Mouse (Mus musculus): Measurements from ENCODE around the gene Akain1. TPM values are rescaled to one million over a fixed set of nuclear protein-coding genes. Genes with fewer than 3 reads are reported as not detected.

Gene Akain1
- polyA plus RNA-seq, 1 experiment: not detected

GRCm38 (mm10) chr17:69472401-69472800 lies 33.3 kb downstream of the Akain1 start:
- TF ChIP-seq CTCF (IDR thresholded peaks at IDR 0.05; ENCODE audit: insufficient read depth, low read depth, low read length) (no peak), POLR2A (IDR thresholded peaks at IDR 0.05; ENCODE audit: insufficient read depth, low read depth, low read length) (no peak)
- no peak overlapping the region for H3K27ac ChIP-seq (ENCODE audit: insufficient read depth, low read depth, low read length)
- 79% methylated on average over 9 of the region's 9 CpGs for WGBS
- peaks cover 12% of the 10 kb centered on the region for H3K4me1 ChIP-seq (ENCODE audit: control insufficient read depth, insufficient read depth, low read length)
- H3K4me3 ChIP-seq (ENCODE audit: insufficient read depth, low read depth, low read length): no peak overlapping the region

- peaks cover 11% of the 10 kb centered on the region for H3K4me1 ChIP-seq (ENCODE audit: control insufficient read depth, insufficient read depth, low read length)
- WGBS: 25% methylated on average over 4 of the region's 4 CpGs
These were observed 35.0 kb downstream of the Akain1 start for GRCm38 (mm10) chr17:69474084-69474483.

DNA sequence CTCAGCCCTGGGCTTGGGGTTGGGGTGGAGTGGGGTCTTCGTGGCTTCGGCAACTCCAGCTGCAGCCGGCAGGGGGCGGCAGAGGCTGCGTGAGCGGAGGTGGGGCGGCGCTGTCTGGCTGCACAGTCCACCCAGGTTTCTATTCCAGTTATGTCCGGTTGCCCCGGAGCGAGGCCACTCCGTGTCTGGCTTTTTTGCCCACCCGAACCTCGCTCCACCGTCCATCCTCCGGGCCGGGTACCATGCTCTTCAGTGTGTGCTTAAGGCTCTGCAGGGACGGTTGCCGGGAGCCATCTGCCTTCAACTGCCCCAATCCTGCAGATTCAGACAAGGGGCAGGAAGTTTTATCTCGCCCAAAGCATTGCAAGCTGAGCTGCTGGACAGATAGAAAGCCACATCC lies 36.3 kb downstream of the Akain1 start:
- H3K4me3 ChIP-seq (ENCODE audit: insufficient read depth, low read depth, low read length): peak overlapping the region; percentile 48
- peak; percentile 92 for TF ChIP-seq CTCF (IDR thresholded peaks at IDR 0.05; ENCODE audit: insufficient read depth, low read depth, low read length)
- TF ChIP-seq POLR2A (IDR thresholded peaks at IDR 0.05; ENCODE audit: insufficient read depth, low read depth, low read length): no peak
- H3K27ac ChIP-seq (ENCODE audit: insufficient read depth, low read depth, low read length): no peak overlapping the region
- H3K4me1 ChIP-seq (ENCODE audit: control insufficient read depth, insufficient read depth, low read length): peaks cover 11% of the 10 kb centered on the region
- 3% methylated on average over 20 of the region's 20 CpGs for WGBS

More at GRCm38 (mm10) chr17:69474084-69474483, 35.0 kb downstream of the Akain1 start:
- H3K4me3 ChIP-seq (ENCODE audit: insufficient read depth, low read depth, low read length): no peak overlapping the region
- TF ChIP-seq CTCF (IDR thresholded peaks at IDR 0.05; ENCODE audit: insufficient read depth, low read depth, low read length) (no peak), POLR2A (IDR thresholded peaks at IDR 0.05; ENCODE audit: insufficient read depth, low read depth, low read length) (no peak)
- H3K27ac ChIP-seq (ENCODE audit: insufficient read depth, low read depth, low read length): no peak overlapping the region

DNA sequence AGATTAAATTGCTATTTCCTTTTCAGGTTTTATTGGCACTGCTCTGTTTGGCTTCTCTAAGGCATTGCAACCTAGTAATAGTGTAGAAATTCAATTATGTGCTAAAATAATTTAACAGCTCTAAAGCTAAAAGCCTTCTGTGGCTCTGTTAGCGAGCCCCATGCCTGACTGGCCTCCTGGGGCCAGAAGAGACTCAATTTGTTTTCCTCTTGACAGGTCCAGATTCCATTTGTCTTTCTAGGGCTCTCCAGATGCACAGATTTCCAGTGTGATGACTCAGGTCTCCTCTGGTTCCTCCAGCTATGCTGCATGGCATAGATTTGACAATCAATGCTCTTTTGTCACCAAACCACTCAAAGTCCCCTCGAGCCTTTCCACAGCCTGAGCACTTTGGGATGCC lies 38.4 kb downstream of the Akain1 start:
- TF ChIP-seq CTCF (IDR thresholded peaks at IDR 0.05; ENCODE audit: insufficient read depth, low read depth, low read length) (no peak), POLR2A (IDR thresholded peaks at IDR 0.05; ENCODE audit: insufficient read depth, low read depth, low read length) (no peak)
- Histone ChIP-seq H3K4me3 (ENCODE audit: insufficient read depth, low read depth, low read length) (no peak overlapping the region), H3K27ac (ENCODE audit: insufficient read depth, low read depth, low read length) (no peak overlapping the region), H3K4me1 (ENCODE audit: control insufficient read depth, insufficient read depth, low read length) (peaks cover 9% of the 10 kb centered on the region)
- WGBS: 33% methylated on average over 2 of the region's 2 CpGs

GRCm38 (mm10) chr17:69479261-69479660 lies 40.1 kb downstream of the Akain1 start:
- Histone ChIP-seq H3K4me1 (ENCODE audit: control insufficient read depth, insufficient read depth, low read length) (peaks cover 6% of the 10 kb centered on the region), H3K27ac (ENCODE audit: insufficient read depth, low read depth, low read length) (no peak overlapping the region), H3K4me3 (ENCODE audit: insufficient read depth, low read depth, low read length) (no peak overlapping the region)
- no peak for TF ChIP-seq CTCF (IDR thresholded peaks at IDR 0.05; ENCODE audit: insufficient read depth, low read depth, low read length)
- TF ChIP-seq POLR2A (IDR thresholded peaks at IDR 0.05; ENCODE audit: insufficient read depth, low read depth, low read length): no peak
- WGBS: 87% methylated on average over 4 of the region's 4 CpGs

GRCm38 (mm10) chr17:69487116-69487515 lies 48.0 kb downstream of the Akain1 start:
- Histone ChIP-seq H3K4me1 (ENCODE audit: control insufficient read depth, insufficient read depth, low read length) (no peaks in the 10 kb centered on the region), H3K27ac (ENCODE audit: insufficient read depth, low read depth, low read length) (no peak overlapping the region), H3K4me3 (ENCODE audit: insufficient read depth, low read depth, low read length) (no peak overlapping the region)
- TF ChIP-seq CTCF (IDR thresholded peaks at IDR 0.05; ENCODE audit: insufficient read depth, low read depth, low read length) (no peak), POLR2A (IDR thresholded peaks at IDR 0.05; ENCODE audit: insufficient read depth, low read depth, low read length) (no peak)
- 82% methylated on average over 12 of the region's 12 CpGs for WGBS

DNA sequence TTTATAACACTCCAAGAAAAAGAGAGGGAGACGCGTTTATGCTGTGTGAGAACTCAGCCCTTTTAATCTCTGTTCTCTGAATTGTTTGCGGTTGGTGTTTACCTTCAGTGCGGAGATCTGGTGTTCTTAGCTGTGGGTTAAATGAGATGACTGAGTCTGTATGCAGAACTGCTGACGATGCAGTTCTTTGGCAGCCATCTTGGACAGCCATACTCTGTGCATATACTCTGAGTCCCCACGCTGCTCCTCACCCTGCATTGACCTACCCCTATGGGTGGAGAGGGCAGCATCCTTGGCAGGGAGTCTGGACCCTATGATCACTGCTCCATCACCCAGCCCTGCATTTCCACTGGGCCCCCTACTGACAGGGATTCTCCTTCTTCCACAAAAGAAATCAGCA lies 48.8 kb downstream of the Akain1 start:
- no peak for TF ChIP-seq POLR2A (IDR thresholded peaks at IDR 0.05; ENCODE audit: insufficient read depth, low read depth, low read length)
- no peak for TF ChIP-seq CTCF (IDR thresholded peaks at IDR 0.05; ENCODE audit: insufficient read depth, low read depth, low read length)
- no peak overlapping the region for H3K27ac ChIP-seq (ENCODE audit: insufficient read depth, low read depth, low read length)
- H3K4me3 ChIP-seq (ENCODE audit: insufficient read depth, low read depth, low read length): no peak overlapping the region
- H3K4me1 ChIP-seq (ENCODE audit: control insufficient read depth, insufficient read depth, low read length): no peaks in the 10 kb centered on the region
- WGBS: 92% methylated on average over 6 of the region's 6 CpGs

- Histone ChIP-seq H3K27ac (ENCODE audit: insufficient read depth, low read depth, low read length) (no peak overlapping the region), H3K4me1 (ENCODE audit: control insufficient read depth, insufficient read depth, low read length) (no peaks in the 10 kb centered on the region), H3K4me3 (ENCODE audit: insufficient read depth, low read depth, low read length) (no peak overlapping the region)
- 93% methylated on average over 5 of the region's 5 CpGs for WGBS
- TF ChIP-seq CTCF (IDR thresholded peaks at IDR 0.05; ENCODE audit: insufficient read depth, low read depth, low read length) (no peak), POLR2A (IDR thresholded peaks at IDR 0.05; ENCODE audit: insufficient read depth, low read depth, low read length) (no peak)
These were observed 49.7 kb downstream of the Akain1 start for GRCm38 (mm10) chr17:69488826-69489225.

DNA sequence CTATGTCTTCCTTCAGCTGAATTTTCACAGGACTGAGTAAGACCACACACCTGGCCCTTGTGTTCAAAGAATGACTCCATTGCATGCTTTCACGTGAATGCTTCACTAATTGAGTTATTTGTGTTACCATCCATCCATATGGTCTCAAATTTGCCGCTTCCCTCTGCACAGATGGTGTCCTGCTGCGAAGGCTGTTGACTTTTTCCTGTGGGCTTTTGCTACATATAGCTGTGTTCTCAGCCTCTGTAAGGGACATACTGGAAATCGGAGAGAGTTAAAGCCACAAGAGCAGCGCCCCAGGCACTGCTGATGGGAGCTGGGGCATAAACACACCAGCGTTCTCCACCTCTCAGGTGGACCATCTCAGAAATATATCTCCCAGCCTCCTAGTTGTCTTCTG lies 53.2 kb downstream of the Akain1 start:
- no peak for TF ChIP-seq CTCF (IDR thresholded peaks at IDR 0.05; ENCODE audit: insufficient read depth, low read depth, low read length)
- no peak for TF ChIP-seq POLR2A (IDR thresholded peaks at IDR 0.05; ENCODE audit: insufficient read depth, low read depth, low read length)
- Histone ChIP-seq H3K27ac (ENCODE audit: insufficient read depth, low read depth, low read length) (no peak overlapping the region), H3K4me3 (ENCODE audit: insufficient read depth, low read depth, low read length) (no peak overlapping the region), H3K4me1 (ENCODE audit: control insufficient read depth, insufficient read depth, low read length) (no peaks in the 10 kb centered on the region)
- WGBS: 85% methylated on average over 6 of the region's 6 CpGs

GRCm38 (mm10) chr17:69495531-69495930 lies 56.4 kb downstream of the Akain1 start:
- 49% methylated on average over 2 of the region's 2 CpGs for WGBS
- no peak overlapping the region for H3K27ac ChIP-seq (ENCODE audit: insufficient read depth, low read depth, low read length)

More at GRCm38 (mm10) chr17:69495531-69495930, 56.4 kb downstream of the Akain1 start:
- no peak for TF ChIP-seq POLR2A (IDR thresholded peaks at IDR 0.05; ENCODE audit: insufficient read depth, low read depth, low read length)
- no peak overlapping the region for H3K4me3 ChIP-seq (ENCODE audit: insufficient read depth, low read depth, low read length)
- no peaks in the 10 kb centered on the region for H3K4me1 ChIP-seq (ENCODE audit: control insufficient read depth, insufficient read depth, low read length)
